Mouse (Mus musculus): ENCODE results near the gene Gpx5.
"Not testable (repeated sequence)": the region's sequence is repeated elsewhere in the genome, so short reads cannot be mapped to it uniquely, and the experiment has no call there.

Gene Gpx5

GRCm38 (mm10) chr13:21265736-21266135, 26.8 kb downstream of the Gpx5 start:
- no peak for DNase-seq (ENCODE audit: low spot score)

DNA sequence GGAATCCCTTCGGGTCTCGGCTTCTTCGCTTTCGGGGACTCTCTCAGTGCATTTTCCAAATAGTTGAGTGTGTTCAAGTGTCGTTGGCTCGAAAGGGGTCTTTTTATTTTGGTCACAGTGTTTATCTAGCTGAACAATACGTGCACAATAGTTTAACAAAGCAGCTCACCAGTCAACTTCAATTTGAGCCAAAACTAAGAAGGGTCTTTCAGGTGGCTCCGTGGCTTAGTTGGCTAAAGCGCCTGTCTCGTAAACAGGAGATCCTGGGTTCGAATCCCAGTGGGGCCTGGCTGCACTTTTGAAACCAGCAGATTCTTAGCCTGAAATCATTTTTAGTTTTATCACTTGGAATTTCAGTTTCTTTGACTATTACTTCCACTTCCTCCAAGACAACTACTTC, 28.2 kb downstream of the Gpx5 start:
- no peak for DNase-seq (ENCODE audit: low spot score)

DNA sequence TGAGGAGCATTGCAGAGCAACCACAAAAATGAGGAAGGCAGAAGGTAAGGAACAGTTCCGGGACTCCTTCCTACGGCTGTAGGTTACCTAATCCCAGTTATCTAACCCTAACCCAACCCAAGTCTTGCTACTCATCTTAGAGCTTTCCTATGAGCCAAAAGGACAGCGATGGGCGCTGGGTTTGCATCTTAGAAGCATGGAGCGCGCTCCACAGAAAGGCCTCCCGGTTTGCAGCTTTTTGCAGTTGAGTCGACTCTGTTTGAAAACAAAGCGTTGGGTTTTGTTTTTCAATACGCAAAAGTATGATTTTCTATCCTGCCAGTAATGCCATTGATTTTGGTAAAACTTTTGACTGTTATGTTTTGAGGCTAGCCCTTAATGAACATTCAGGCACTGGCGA, 28.6 kb downstream of the Gpx5 start:
- no peak for DNase-seq (ENCODE audit: low spot score)

GRCm38 (mm10) chr13:21262787-21263461, 29.6 kb downstream of the Gpx5 start:
- no peak for DNase-seq (ENCODE audit: low spot score)

DNA sequence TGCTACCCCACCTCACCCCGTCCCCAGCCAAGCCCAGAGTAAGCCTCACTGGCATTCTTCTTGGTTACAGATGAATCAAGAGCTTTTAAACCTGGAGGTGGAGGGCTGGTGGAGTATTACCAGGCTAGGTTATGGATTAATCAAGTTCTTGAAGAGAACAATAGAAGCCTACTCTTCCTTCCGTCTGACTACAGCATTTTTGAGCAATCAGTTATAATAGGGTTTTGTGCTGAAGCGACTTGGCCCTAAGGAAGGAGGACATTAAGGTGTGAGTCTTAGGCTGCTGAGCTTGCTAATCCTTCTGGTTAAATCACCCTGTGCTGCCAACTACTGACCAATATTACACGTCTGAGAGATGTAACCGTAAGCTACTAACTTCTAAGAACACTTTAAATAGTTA, 32.2 kb downstream of the Gpx5 start:
- no peak for DNase-seq (ENCODE audit: low spot score)

GRCm38 (mm10) chr13:21259677-21260113, 32.8 kb downstream of the Gpx5 start:
- no peak for DNase-seq (ENCODE audit: low spot score)

DNA sequence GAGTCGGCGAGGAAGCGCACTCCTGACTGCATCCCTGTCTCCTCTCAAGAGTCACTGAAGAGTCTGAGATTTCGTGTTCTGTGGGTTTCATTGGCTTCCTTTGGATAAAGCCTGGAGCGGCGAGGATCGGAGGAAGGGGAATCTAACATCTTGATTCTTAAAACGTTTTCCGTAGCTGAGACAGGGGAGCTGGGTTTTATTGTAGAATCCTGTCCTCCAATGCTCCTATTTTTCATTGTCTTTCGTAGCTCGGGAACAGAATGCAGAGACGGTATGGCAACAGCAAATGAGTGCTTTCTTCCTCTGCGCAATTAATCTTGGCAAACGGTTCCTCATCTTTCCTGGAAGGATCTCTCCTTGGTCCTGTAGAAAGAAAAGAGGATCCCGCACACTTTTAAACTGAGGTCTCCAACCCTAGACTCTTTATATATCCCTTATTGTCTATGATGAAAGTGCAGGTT, 33.3 kb downstream of the Gpx5 start:
- DNase-seq (ENCODE audit: low spot score) = no peak

DNA sequence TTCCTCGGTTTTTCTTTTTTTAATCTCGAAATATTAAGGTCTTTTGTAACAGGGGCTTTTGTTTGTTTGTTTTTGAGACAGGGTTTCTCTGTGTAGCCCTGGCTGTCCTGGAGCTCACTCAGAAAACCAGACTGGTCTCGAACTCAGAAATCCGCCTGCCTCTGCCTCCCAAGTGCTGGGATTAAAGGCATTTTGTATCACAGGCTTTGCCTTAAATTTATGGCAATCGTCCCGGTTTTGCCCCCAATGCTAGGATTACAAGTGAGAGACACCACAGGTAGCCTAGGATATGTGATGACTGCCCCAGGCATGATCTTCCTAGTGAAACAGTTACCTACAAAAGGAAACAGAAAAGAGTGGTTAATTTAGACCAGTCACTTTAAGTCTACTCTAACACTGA, 34.0 kb downstream of the Gpx5 start:
- no peak for DNase-seq (ENCODE audit: low spot score)

- no peak for DNase-seq (ENCODE audit: low spot score)
Measured at GRCm38 (mm10) chr13:21253986-21254385, 38.5 kb downstream of the Gpx5 start.

DNA sequence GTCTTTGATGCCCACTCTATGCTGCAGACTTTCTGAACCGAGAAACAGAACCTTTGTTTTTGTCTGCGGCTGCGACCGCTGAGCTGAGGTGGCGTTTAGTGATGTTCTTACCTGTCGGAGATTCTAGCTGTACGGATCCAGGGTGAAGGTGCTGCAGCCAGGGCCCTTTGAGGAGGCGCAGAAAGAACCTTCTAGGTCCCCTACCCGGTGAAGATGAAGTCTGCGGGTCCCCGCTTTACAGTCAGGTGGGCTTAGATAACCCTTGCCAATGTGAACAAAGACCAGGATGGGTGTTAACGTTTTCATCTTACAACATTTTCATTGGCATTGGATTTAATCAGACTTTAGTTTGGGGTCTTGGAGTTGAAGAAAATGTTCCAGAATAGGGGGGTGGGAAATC, 39.0 kb downstream of the Gpx5 start:
- no peak for DNase-seq (ENCODE audit: low spot score)

GRCm38 (mm10) chr13:21253040-21253439, 39.5 kb downstream of the Gpx5 start:
- DNase-seq (ENCODE audit: low spot score) = no peak

DNA sequence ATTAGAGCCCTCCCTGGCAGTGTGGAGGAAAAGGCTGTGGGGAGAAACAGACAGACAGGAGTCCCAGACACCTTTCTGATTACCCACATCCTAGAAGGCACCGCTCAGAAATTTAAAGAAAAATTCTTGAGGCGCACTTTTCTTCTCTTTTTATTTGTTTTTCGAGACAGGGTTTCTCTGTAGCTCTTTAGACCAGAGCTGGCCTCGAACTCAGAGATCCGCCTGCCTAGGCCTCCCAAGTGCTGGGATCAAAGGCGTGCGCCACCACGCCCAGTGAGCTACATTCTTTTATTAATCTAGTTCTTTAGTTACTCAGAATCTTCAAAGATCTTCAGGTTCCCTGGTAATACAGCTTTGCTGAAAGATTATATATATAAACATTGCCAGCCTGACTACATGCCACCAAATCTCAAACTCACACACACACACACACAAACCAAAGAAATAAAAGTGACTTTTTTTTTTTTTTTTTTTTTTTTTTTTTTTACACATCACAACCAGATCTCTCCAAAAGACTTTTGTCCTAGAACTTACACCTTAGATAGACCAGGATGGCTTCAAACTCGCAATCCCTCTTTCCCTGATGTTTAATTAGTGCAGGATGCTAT, 42.4 kb downstream of the Gpx5 start:
- no peak for DNase-seq (ENCODE audit: low spot score)

DNA sequence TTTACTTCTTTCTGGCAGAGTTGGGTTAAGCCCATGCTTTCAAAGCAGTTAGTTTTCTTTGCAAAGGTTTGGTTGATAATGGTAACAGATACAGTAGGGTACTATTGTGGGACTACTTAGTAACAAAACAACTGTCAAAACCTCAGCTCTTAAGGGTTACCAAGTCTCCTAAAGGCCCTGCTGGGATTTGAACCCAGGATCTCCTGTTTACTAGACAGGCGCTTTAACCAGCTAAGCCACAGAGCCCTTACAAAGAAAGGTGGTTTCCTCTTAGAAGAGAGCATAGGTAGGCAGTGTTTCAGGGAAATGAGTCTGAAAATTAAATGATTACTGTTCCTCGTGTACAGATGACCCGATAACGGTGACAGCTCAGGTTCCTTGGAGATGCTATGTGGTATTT, 43.5 kb downstream of the Gpx5 start:
- no peak for DNase-seq (ENCODE audit: low spot score)

DNA sequence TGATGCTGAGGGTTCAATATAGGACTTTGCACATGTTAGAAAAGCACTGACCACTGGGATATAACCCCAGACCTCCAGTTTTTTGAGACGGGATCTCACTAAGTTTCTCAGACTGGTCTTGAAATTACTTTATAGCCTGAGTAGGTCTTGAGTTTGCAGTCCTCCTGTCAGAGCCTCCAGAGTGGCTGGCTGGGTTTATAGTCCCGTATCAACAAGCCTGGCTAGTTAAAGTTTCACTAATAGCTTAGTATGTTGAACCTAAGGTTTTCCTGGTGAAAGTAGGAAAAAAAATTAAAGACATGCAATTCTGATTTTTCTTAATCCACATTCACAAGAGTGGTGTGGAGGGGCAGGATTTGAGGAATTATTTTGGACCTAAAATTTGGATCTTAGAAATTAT, 46.3 kb downstream of the Gpx5 start:
- no peak for DNase-seq (ENCODE audit: low spot score)

- not testable (repeated sequence) for DNase-seq (ENCODE audit: low spot score)
Measured at GRCm38 (mm10) chr13:21244967-21245366, 47.6 kb downstream of the Gpx5 start.

- no peak for DNase-seq (ENCODE audit: low spot score)
Measured at GRCm38 (mm10) chr13:21244089-21244488, 48.4 kb downstream of the Gpx5 start.

DNA sequence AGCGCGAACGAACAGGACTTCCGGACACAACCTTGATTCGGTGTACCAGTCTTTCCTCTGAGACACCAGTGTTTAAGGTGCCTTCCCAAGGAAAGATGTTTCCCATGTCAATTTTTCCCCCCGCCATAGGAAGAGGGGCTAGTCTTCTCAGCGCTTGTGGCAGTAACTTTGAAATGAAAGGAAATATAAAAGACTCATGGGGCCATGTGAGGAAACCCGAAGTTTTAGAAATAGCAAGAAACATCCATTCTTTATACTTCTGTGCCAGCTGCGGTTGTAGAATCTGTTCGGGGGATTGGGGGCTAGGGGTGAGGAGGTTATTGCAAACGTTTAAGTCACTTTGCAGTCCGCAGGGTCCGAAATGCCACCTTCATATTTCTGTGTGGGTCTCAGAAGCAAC, 49.3 kb downstream of the Gpx5 start:
- DNase-seq (ENCODE audit: low spot score) = no peak

- no peak for DNase-seq (ENCODE audit: low spot score)
Measured at GRCm38 (mm10) chr13:21242408-21243125, 50.0 kb downstream of the Gpx5 start.

- DNase-seq (ENCODE audit: low spot score) = no peak
Measured at GRCm38 (mm10) chr13:21240788-21241187, 51.7 kb downstream of the Gpx5 start.

GRCm38 (mm10) chr13:21237161-21237560, 55.4 kb downstream of the Gpx5 start:
- no peak for DNase-seq (ENCODE audit: low spot score)

DNA sequence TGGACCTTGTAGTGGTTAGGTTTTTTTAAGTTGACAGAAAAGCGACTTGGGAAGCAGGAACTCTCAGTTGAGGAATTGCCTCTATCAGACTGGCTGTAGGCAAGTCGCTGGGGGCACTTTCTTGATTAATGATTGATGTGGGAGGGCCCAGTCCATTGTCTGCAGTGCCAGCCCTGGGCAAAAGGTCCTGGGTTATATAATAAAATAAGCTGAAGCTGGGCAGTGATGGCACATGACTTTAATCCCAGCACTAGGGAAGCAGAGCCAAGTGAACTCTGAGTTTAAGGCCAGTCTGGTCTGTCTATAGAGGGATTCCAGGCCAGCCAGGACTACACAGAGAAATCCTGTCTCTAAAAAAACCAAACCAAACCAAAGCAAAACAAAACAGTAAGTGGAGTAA, 55.8 kb downstream of the Gpx5 start:
- no peak for DNase-seq (ENCODE audit: low spot score)

Measured in left cerebral cortex, adult 11 months (tissue).